Mouse (Mus musculus): ENCODE measurements at regions not wholly inside any gene's neighbourhood (a gene's known extent, or its start where the extent isn't known, plus 50 kb on each side); places are given as distances from the start of the nearest gene placed in this dataset.

- Histone ChIP-seq H3K36me3 (ENCODE audit: control insufficient read depth, insufficient read depth, low read length) (no peaks in the 10 kb centered on the region), H3K4me3 (ENCODE audit: insufficient read depth, low read depth, low read length) (no peak overlapping the region), H3K27ac (replicated peaks; ENCODE audit: insufficient read depth, low read depth, low read length) (no peak overlapping the region), H3K79me2 (ENCODE audit: control insufficient read depth, insufficient read depth, low read length) (no peaks in the 10 kb centered on the region), H3K27me3 (ENCODE audit: control insufficient read depth, insufficient read depth, low read length) (no peaks in the 10 kb centered on the region), H3K9ac (ENCODE audit: low read depth, low read length) (no peak overlapping the region), H3K4me1 (ENCODE audit: control insufficient read depth, insufficient read depth, low read length) (no peaks in the 10 kb centered on the region)
- DNase-seq (ENCODE audit: extremely low read depth, low read depth, low spot score): no peak
- 82% methylated on average over 9 of the region's 9 CpGs for WGBS
- TF ChIP-seq POLR2A (IDR thresholded peaks at IDR 0.05; ENCODE audit: extremely low read depth, insufficient read depth, low read length): no peak
- no peak for TF ChIP-seq CTCF (IDR thresholded peaks at IDR 0.05; ENCODE audit: low read depth, low read length)
Measured at GRCm38 (mm10) chr7:72726214-72726854, 419.9 kb upstream of the Mctp2 start.

- Histone ChIP-seq H3K4me3 (ENCODE audit: insufficient read depth, low read depth, low read length) (no peak overlapping the region), H3K4me1 (ENCODE audit: control insufficient read depth, insufficient read depth, low read length) (no peaks in the 10 kb centered on the region), H3K27ac (replicated peaks; ENCODE audit: insufficient read depth, low read depth, low read length) (no peak overlapping the region), H3K79me2 (ENCODE audit: control insufficient read depth, insufficient read depth, low read length) (no peaks in the 10 kb centered on the region), H3K9ac (ENCODE audit: low read depth, low read length) (no peak overlapping the region), H3K27me3 (ENCODE audit: control insufficient read depth, insufficient read depth, low read length) (no peaks in the 10 kb centered on the region), H3K36me3 (ENCODE audit: control insufficient read depth, insufficient read depth, low read length) (no peaks in the 10 kb centered on the region)
- DNase-seq (ENCODE audit: extremely low read depth, low read depth, low spot score): no peak
- TF ChIP-seq CTCF (IDR thresholded peaks at IDR 0.05; ENCODE audit: low read depth, low read length) (no peak), POLR2A (IDR thresholded peaks at IDR 0.05; ENCODE audit: extremely low read depth, insufficient read depth, low read length) (no peak)
- 78% methylated on average over 8 of the region's 8 CpGs for WGBS
Measured at GRCm38 (mm10) chr7:72737792-72738191, 431.4 kb upstream of the Mctp2 start.

DNA sequence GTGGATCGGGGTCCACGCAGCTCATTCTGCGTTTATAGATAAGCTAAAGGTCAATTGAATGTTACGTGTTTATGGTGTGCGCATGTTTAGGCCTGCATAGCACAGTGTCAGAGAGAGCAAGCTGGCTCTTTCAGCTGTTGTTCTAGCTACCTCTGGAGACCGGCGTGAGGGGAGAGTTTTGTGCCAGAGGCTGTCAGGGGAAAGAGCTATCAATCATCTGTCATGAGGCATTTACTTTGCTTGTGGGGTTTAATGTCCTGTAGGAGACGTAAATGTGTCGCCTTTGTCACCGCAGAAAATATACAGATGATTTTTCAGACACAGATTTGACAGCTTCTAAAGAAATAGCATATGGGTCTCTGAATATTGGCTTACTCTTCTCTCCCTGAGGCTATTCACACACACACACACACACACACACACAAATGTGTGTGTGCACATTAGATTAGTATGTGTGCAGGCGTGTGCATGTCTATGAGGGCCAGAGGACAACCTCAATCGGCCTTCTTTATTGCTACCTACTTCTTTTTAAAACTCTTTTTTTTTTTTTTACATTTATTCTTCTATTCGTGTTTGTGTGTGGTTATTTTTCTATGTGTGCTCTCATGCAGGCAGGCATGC lies 432.0 kb upstream of the Mctp2 start:
- Histone ChIP-seq H3K36me3 (ENCODE audit: control insufficient read depth, insufficient read depth, low read length) (no peaks in the 10 kb centered on the region), H3K79me2 (ENCODE audit: control insufficient read depth, insufficient read depth, low read length) (no peaks in the 10 kb centered on the region), H3K27ac (replicated peaks; ENCODE audit: insufficient read depth, low read depth, low read length) (no peak overlapping the region), H3K4me1 (ENCODE audit: control insufficient read depth, insufficient read depth, low read length) (no peaks in the 10 kb centered on the region), H3K4me3 (ENCODE audit: insufficient read depth, low read depth, low read length) (no peak overlapping the region), H3K9ac (ENCODE audit: low read depth, low read length) (no peak overlapping the region), H3K27me3 (ENCODE audit: control insufficient read depth, insufficient read depth, low read length) (no peaks in the 10 kb centered on the region)
- TF ChIP-seq CTCF (IDR thresholded peaks at IDR 0.05; ENCODE audit: low read depth, low read length): no peak
- no peak for TF ChIP-seq POLR2A (IDR thresholded peaks at IDR 0.05; ENCODE audit: extremely low read depth, insufficient read depth, low read length)
- DNase-seq (ENCODE audit: extremely low read depth, low read depth, low spot score): no peak
- 76% methylated on average over 13 of the region's 13 CpGs for WGBS

GRCm38 (mm10) chr7:72742376-72742775 lies 436.0 kb upstream of the Mctp2 start:
- 71% methylated on average over 2 of the region's 2 CpGs for WGBS
- Histone ChIP-seq H3K27me3 (ENCODE audit: control insufficient read depth, insufficient read depth, low read length) (no peaks in the 10 kb centered on the region), H3K79me2 (ENCODE audit: control insufficient read depth, insufficient read depth, low read length) (no peaks in the 10 kb centered on the region), H3K4me3 (ENCODE audit: insufficient read depth, low read depth, low read length) (no peak overlapping the region), H3K36me3 (ENCODE audit: control insufficient read depth, insufficient read depth, low read length) (no peaks in the 10 kb centered on the region), H3K4me1 (ENCODE audit: control insufficient read depth, insufficient read depth, low read length) (no peaks in the 10 kb centered on the region), H3K9ac (ENCODE audit: low read depth, low read length) (no peak overlapping the region), H3K27ac (replicated peaks; ENCODE audit: insufficient read depth, low read depth, low read length) (no peak overlapping the region)
- no peak for DNase-seq (ENCODE audit: extremely low read depth, low read depth, low spot score)
- TF ChIP-seq POLR2A (IDR thresholded peaks at IDR 0.05; ENCODE audit: extremely low read depth, insufficient read depth, low read length): no peak

GRCm38 (mm10) chr7:72751501-72751917 lies 445.1 kb upstream of the Mctp2 start:
- Histone ChIP-seq H3K79me2 (ENCODE audit: control insufficient read depth, insufficient read depth, low read length) (no peaks in the 10 kb centered on the region), H3K9ac (ENCODE audit: low read depth, low read length) (no peak overlapping the region), H3K27ac (replicated peaks; ENCODE audit: insufficient read depth, low read depth, low read length) (no peak overlapping the region), H3K4me3 (ENCODE audit: insufficient read depth, low read depth, low read length) (no peak overlapping the region), H3K4me1 (ENCODE audit: control insufficient read depth, insufficient read depth, low read length) (no peaks in the 10 kb centered on the region), H3K27me3 (ENCODE audit: control insufficient read depth, insufficient read depth, low read length) (no peaks in the 10 kb centered on the region), H3K36me3 (ENCODE audit: control insufficient read depth, insufficient read depth, low read length) (no peaks in the 10 kb centered on the region)
- TF ChIP-seq CTCF (IDR thresholded peaks at IDR 0.05; ENCODE audit: low read depth, low read length) (no peak), POLR2A (IDR thresholded peaks at IDR 0.05; ENCODE audit: extremely low read depth, insufficient read depth, low read length) (no peak)
- DNase-seq (ENCODE audit: extremely low read depth, low read depth, low spot score): no peak
- 64% methylated on average over 10 of the region's 10 CpGs for WGBS

DNA sequence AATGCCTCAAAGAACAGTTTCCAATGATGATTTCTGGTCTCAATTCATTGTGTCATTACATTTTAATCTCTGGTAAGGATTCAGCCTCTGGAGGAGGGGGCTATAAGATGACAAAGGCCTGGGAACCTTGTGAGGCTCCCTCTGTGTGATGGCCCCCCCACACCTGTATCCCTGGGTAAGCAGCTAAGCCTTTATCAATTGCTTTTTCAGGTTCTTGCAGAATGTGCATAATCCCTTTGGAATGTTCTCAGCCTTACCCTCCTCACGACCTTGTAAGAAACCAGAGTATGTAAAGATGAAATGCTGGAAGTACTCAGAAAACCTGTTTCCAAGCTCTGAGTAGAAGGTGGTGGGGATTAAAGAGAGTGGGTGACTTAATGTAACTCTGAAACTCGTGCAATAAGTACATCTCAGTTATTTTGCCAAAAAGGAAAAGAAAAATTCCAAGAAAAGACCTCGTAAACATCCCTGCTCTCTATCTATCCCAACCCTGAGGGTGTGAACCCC lies 446.7 kb upstream of the Mctp2 start:
- 34% methylated on average over 3 of the region's 3 CpGs for WGBS
- H3K27me3 ChIP-seq (ENCODE audit: control insufficient read depth, insufficient read depth, low read length): no peaks in the 10 kb centered on the region
- no peak overlapping the region for H3K9ac ChIP-seq (ENCODE audit: low read depth, low read length)

More for the DNA sequence above, 446.7 kb upstream of the Mctp2 start:
- Histone ChIP-seq H3K27ac (replicated peaks; ENCODE audit: insufficient read depth, low read depth, low read length) (no peak overlapping the region), H3K4me3 (ENCODE audit: insufficient read depth, low read depth, low read length) (no peak overlapping the region), H3K4me1 (ENCODE audit: control insufficient read depth, insufficient read depth, low read length) (no peaks in the 10 kb centered on the region), H3K36me3 (ENCODE audit: control insufficient read depth, insufficient read depth, low read length) (no peaks in the 10 kb centered on the region), H3K79me2 (ENCODE audit: control insufficient read depth, insufficient read depth, low read length) (no peaks in the 10 kb centered on the region)
- no peak for TF ChIP-seq CTCF (IDR thresholded peaks at IDR 0.05; ENCODE audit: low read depth, low read length)
- TF ChIP-seq POLR2A (IDR thresholded peaks at IDR 0.05; ENCODE audit: extremely low read depth, insufficient read depth, low read length): no peak
- no peak for DNase-seq (ENCODE audit: extremely low read depth, low read depth, low spot score)
